Comparison of ENCODE assay signal across 27 mouse cellular contexts in the genomic region with DNA sequence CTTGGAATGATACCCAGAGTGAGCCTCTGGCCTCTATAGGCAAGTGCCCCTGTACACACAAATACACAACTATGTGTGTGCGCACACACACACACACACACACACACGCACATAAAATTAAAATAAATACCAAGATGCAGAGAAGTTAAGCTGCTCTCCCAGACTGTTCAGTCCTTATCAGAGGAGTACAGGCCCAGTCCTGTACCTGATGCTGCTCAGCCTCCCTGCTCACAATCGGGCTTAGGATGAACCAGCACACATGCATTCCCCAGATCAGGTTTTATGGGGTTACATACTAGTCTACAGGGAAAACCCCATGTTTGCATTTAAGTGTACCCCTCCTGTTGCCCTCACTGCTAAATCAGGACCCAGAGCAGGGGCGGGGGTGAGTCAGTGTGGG.
A peak's percentile ranks its signal among the peaks of the same experiment; 100 is the strongest.
DNase-seq lines count a peak whose midpoint lies in the region; ATAC-seq and TF ChIP-seq lines count a peak whose summit lies in the region.
"Had no signal": no experiment of that assay in that cellular context is flagged by ENCODE, and none has a peak within 500 bp of the region (broad histone marks: within the 10 kb centered on the region; RNA-seq: fewer than 3 reads in every experiment).

No protein-coding gene starts in this region.

- TF ChIP-seq EP300 in liver, postnatal 0 days (IDR thresholded peaks at IDR 0.05; ENCODE audit: low read depth): no peak

- no peak overlapping the region for H3K27ac ChIP-seq in liver, postnatal 0 days (ENCODE audit: low read depth)
- H3K27ac ChIP-seq in liver, embryonic 13.5 days: peak overlapping the region; percentile 63
- no peak overlapping the region for H3K27ac ChIP-seq in liver, embryonic 16.5 days (ENCODE audit: low read length)
- no peak overlapping the region for H3K27ac ChIP-seq in midbrain, embryonic 15.5 days
- H3K27ac ChIP-seq: embryonic facial prominence, embryonic 10.5 days; embryonic facial prominence, embryonic 13.5 days; heart, embryonic 15.5 days; hindbrain, embryonic 14.5 days; hindbrain, postnatal 0 days had no signal

- H3K4me3 ChIP-seq in liver, postnatal 0 days (ENCODE audit: low read depth, low read length): no peak overlapping the region
- no peak overlapping the region for H3K4me3 ChIP-seq in liver, embryonic 13.5 days (replicated peaks)
- no peak overlapping the region for H3K4me3 ChIP-seq in liver, embryonic 16.5 days (ENCODE audit: low read depth, low read length)
- H3K4me3 ChIP-seq in midbrain, embryonic 15.5 days: no peak overlapping the region
- H3K4me3 ChIP-seq: embryonic facial prominence, embryonic 10.5 days; embryonic facial prominence, embryonic 13.5 days; heart, embryonic 12.5 days; heart, embryonic 15.5 days had no signal

- 76% methylated on average over 4 of the region's 4 CpGs for WGBS in liver, postnatal 0 days (ENCODE audit: insufficient replicate concordance)
- 56% methylated on average over 4 of the region's 4 CpGs for WGBS in liver, embryonic 13.5 days (ENCODE audit: insufficient replicate concordance)
- 66% methylated on average over 4 of the region's 4 CpGs for WGBS in liver, embryonic 16.5 days (ENCODE audit: insufficient replicate concordance)
- 92% methylated on average over 4 of the region's 4 CpGs for WGBS in midbrain, embryonic 15.5 days

- no peaks in the 10 kb centered on the region for H3K9me3 ChIP-seq in liver, postnatal 0 days (ENCODE audit: low read length)
- no peaks in the 10 kb centered on the region for H3K9me3 ChIP-seq in liver, embryonic 13.5 days (replicated peaks)
- no peaks in the 10 kb centered on the region for H3K9me3 ChIP-seq in liver, embryonic 16.5 days (replicated peaks; ENCODE audit: control insufficient read depth, low read length)
- H3K9me3 ChIP-seq in midbrain, embryonic 15.5 days: no peaks in the 10 kb centered on the region
- H3K9me3 ChIP-seq: embryonic facial prominence, embryonic 10.5 days; embryonic facial prominence, embryonic 13.5 days; heart, embryonic 12.5 days; heart, embryonic 15.5 days had no signal

- peak; percentile 49 for DNase-seq in liver
- DNase-seq in liver, postnatal 0 days: no peak
- DNase-seq in liver, embryonic 13.5 days: peak; percentile 73
- DNase-seq in neural tube, embryonic 10.5 days (ENCODE audit: extremely low spot score, low spot score): no peak
- no peak for DNase-seq in cerebellum, adult 9-11 months
- DNase-seq: adrenal gland, adult 8-10 months; adrenal gland, postnatal 25 days; cerebellum, adult 18-20 months; cerebellum, postnatal 10 days; cerebellum, postnatal 36 days; embryo, embryonic 11 days; forebrain, postnatal 0 days; gastrocnemius, postnatal 25 days; heart, adult 18-20 months; heart, postnatal 10 days; heart, postnatal 36 days had no signal

- H3K4me2 ChIP-seq in liver, postnatal 0 days (ENCODE audit: low read depth, low read length): no peak overlapping the region
- peak overlapping the region; percentile 6; the same call in 1 of the 2 replicates for H3K4me2 ChIP-seq in liver, embryonic 13.5 days
- no peak overlapping the region for H3K4me2 ChIP-seq in liver, embryonic 16.5 days (ENCODE audit: low read depth, low read length)
- no peak overlapping the region for H3K4me2 ChIP-seq in midbrain, embryonic 15.5 days
- H3K4me2 ChIP-seq: embryonic facial prominence, embryonic 13.5 days; heart, embryonic 12.5 days; heart, embryonic 15.5 days; hindbrain, embryonic 14.5 days had no signal

- no peaks in the 10 kb centered on the region for H3K27me3 ChIP-seq in liver, postnatal 0 days (ENCODE audit: insufficient read depth, low read length)
- no peaks in the 10 kb centered on the region for H3K27me3 ChIP-seq in liver, embryonic 13.5 days
- no peaks in the 10 kb centered on the region for H3K27me3 ChIP-seq in liver, embryonic 16.5 days (ENCODE audit: control insufficient read depth, insufficient read depth, low read depth, low read length)
- no peaks in the 10 kb centered on the region for H3K27me3 ChIP-seq in midbrain, embryonic 15.5 days (replicated peaks)
- H3K27me3 ChIP-seq: embryonic facial prominence, embryonic 13.5 days; heart, embryonic 12.5 days; heart, embryonic 15.5 days had no signal

- H3K36me3 ChIP-seq in liver, postnatal 0 days (replicated peaks; ENCODE audit: insufficient read depth, low read length): no peaks in the 10 kb centered on the region
- H3K36me3 ChIP-seq in liver, embryonic 13.5 days: no peaks in the 10 kb centered on the region
- H3K36me3 ChIP-seq in liver, embryonic 16.5 days (ENCODE audit: control insufficient read depth, insufficient read depth): no peaks in the 10 kb centered on the region
- peaks cover 39% of the 10 kb centered on the region; the same call in 1 of the 2 replicates for H3K36me3 ChIP-seq in midbrain, embryonic 15.5 days (replicated peaks)
- H3K36me3 ChIP-seq: embryonic facial prominence, embryonic 10.5 days; embryonic facial prominence, embryonic 13.5 days; heart, embryonic 12.5 days; heart, embryonic 15.5 days had no signal

- TF ChIP-seq CTCF in liver, postnatal 0 days (IDR thresholded peaks at IDR 0.05; ENCODE audit: low read depth): no peak

- no peak for ATAC-seq in liver, postnatal 0 days
- peak; percentile 72 for ATAC-seq in erythroid progenitor cell, adult 5-6 weeks (replicated peaks; ENCODE audit: low FRiP score, poor library complexity, severe bottlenecking)
- peak; percentile 93 for ATAC-seq in liver, embryonic 13.5 days (ENCODE audit: low read depth)
- peak; percentile 82 for ATAC-seq in liver, embryonic 16.5 days (ENCODE audit: low read depth)
- no peak for ATAC-seq in midbrain, embryonic 15.5 days (replicated peaks)
- ATAC-seq: activated CD4-positive, CD25-positive, alpha-beta regulatory T cell, adult 4 months; forebrain, embryonic 14.5 days; forebrain, postnatal 0 days; hindbrain, postnatal 0 days had no signal

- no peak overlapping the region for H3K9ac ChIP-seq in liver, postnatal 0 days (replicated peaks)
- no peak overlapping the region for H3K9ac ChIP-seq in liver, embryonic 13.5 days
- no peak overlapping the region for H3K9ac ChIP-seq in liver, embryonic 16.5 days (ENCODE audit: low read depth, low read length)
- H3K9ac ChIP-seq in midbrain, embryonic 15.5 days: no peak overlapping the region
- H3K9ac ChIP-seq: embryonic facial prominence, embryonic 13.5 days; forebrain, postnatal 0 days; heart, embryonic 12.5 days; heart, embryonic 15.5 days; hindbrain, embryonic 14.5 days had no signal

- peaks cover 4% of the 10 kb centered on the region for H3K4me1 ChIP-seq in liver, postnatal 0 days (ENCODE audit: insufficient read depth)
- H3K4me1 ChIP-seq in liver, embryonic 13.5 days (replicated peaks): peaks cover 43% of the 10 kb centered on the region
- H3K4me1 ChIP-seq in liver, embryonic 16.5 days (ENCODE audit: control insufficient read depth, low read depth, low read length): peaks cover 3% of the 10 kb centered on the region
- no peaks in the 10 kb centered on the region for H3K4me1 ChIP-seq in midbrain, embryonic 15.5 days
- H3K4me1 ChIP-seq: embryonic facial prominence, embryonic 10.5 days; embryonic facial prominence, embryonic 13.5 days; heart, embryonic 15.5 days had no signal

Comparison
In these comparisons a context has a peak if more than half of its experiments do, and no peak if none do; other contexts are left out.
1. DNase-seq: peak in liver (single experiment) and liver, embryonic 13.5 days (single experiment); none in liver, postnatal 0 days (single experiment), neural tube, embryonic 10.5 days (single experiment) and cerebellum, adult 9-11 months (single experiment).
2. ATAC-seq: peak in erythroid progenitor cell, adult 5-6 weeks (single experiment), liver, embryonic 13.5 days (single experiment) and liver, embryonic 16.5 days (single experiment); none in liver, postnatal 0 days (single experiment) and midbrain, embryonic 15.5 days (single experiment).